14 mouse cellular contexts compared by ENCODE assay signal in the genomic region with DNA sequence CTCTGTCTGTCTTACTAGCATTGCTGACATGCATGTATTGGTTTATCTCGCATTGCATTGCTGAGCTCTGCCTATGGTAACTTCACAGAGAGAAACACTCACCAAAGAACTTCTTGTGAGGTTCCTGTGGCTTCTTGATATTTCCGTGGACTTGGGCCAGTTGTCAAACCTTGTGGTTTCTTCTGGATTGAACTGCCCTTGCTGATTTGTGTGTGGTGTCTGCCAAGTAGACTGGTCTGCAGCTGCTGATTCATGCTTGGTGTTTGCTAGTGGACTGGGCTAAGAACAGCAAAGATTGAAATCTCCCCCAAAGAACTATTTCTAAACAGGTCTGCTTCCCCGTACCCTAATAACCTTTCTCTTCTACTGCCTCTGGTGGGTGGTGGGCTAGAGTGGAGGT.
"Had no signal": no experiment of that assay in that cellular context is flagged by ENCODE, and none has a peak within 500 bp of the region (broad histone marks: within the 10 kb centered on the region; RNA-seq: fewer than 3 reads in every experiment).

No protein-coding gene starts in this region.

- H3K27ac ChIP-seq: kidney, embryonic 15.5 days; limb, embryonic 13.5 days; liver, embryonic 12.5 days; lung, embryonic 15.5 days; neural tube, embryonic 12.5 days had no signal

- H3K9ac ChIP-seq: kidney, embryonic 15.5 days; limb, embryonic 13.5 days; liver, embryonic 12.5 days; lung, embryonic 15.5 days; neural tube, embryonic 12.5 days had no signal

- H3K4me2 ChIP-seq: kidney, embryonic 15.5 days; limb, embryonic 13.5 days; liver, embryonic 12.5 days; lung, embryonic 15.5 days; midbrain, embryonic 11.5 days; neural tube, embryonic 12.5 days had no signal

- H3K9me3 ChIP-seq: kidney, embryonic 15.5 days; limb, embryonic 13.5 days; liver, embryonic 12.5 days; lung, embryonic 15.5 days; neural tube, embryonic 12.5 days had no signal

- H3K36me3 ChIP-seq: kidney, embryonic 15.5 days; limb, embryonic 13.5 days; liver, embryonic 12.5 days; lung, embryonic 15.5 days; neural tube, embryonic 12.5 days had no signal

- H3K4me3 ChIP-seq: kidney, embryonic 15.5 days; limb, embryonic 13.5 days; liver, embryonic 12.5 days; lung, embryonic 15.5 days; megakaryocyte, embryonic 14.5 days; neural tube, embryonic 12.5 days had no signal

- DNase-seq: kidney, adult 11 months; kidney, postnatal 14 days; left cerebral cortex, postnatal 4 days; lung, postnatal 4 days; right cerebral cortex, postnatal 14 days; thymus, postnatal 36 days had no signal

- H3K4me1 ChIP-seq: megakaryocyte, embryonic 14.5 days had no signal

- ATAC-seq: liver, embryonic 12.5 days; midbrain, embryonic 16.5 days had no signal

- H3K27me3 ChIP-seq: kidney, embryonic 15.5 days; limb, embryonic 13.5 days; liver, embryonic 12.5 days; lung, embryonic 15.5 days; neural tube, embryonic 12.5 days had no signal
